Mouse (Mus musculus) lung, postnatal 14 days (tissue): ENCODE data around the gene Olfr704.
"Not testable (repeated sequence)": the region's sequence is repeated elsewhere in the genome, so short reads cannot be mapped to it uniquely, and the experiment has no call there.

ENCODE experiments used
- DNase-seq: peaks from one replicate; pipeline ENCODE4 v3.0.0; 2021

Gene Olfr704

DNA sequence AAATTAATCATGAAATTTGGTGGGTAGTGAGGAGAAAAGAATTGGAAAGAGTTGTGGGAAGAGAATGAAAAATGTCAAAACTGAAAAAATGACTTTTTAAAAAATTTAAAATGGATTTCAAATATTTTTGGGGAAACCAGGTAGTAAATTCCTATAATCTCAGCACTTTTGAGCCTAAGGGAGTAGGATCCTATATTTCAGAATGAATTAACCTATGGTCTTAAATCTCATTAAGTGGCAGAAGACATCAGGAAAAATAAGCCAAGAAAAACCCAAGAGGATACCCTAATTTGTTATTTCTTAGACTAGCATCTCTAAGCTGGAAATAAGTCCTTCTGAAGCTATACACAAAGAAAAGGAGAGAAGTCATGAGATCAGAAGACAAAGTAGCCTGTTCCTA is at the start of gene Olfr704:
Gene Olfr704, plus strand, starts transcription at position 301 of the 400 bp plus-strand sequence.
- DNase-seq = no peak

DNA sequence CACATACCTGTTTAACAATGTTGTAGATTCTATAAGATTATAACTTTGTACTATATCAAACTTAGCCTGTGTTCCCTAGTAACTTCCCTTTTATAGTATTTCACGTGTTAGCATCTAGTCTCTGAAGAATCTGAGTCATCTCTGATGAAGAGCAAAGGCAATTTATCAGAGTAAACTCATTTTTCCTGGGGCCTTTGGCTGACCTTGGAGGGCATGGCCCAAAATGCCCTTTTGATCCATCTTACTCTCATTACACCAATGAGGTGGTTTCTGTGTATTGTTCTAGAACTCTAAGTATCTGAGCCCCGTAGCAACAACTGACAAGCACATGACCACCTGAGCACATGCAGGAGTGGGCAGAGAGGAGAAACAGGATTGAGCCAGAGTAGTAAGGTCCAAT is 49.2 kb upstream of the Olfr704 start, which contains the start of gene Olfr701:
Gene Olfr701, plus strand, starts transcription at position 301 of the 400 bp plus-strand sequence.
- DNase-seq = no peak

DNA sequence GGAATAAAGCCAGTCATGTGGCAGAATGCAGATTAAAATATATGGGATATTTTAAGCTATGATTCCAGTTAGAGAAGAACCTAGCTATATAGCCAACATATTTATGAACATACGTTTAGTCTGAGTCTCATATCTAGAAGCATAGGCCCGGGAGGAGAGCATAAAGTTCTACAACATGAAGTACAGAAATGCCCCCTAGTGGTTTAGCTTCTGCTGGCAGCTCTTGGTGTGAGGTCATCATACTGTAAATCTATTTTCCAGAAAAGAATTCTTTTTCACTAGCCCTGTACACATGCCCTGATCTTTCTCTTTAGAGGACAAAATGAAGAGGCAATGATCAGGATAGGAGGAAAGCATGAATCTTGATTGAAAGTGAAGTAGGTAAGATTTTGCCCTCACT is 47.2 kb upstream of the Olfr704 start:
- DNase-seq = no peak

DNA sequence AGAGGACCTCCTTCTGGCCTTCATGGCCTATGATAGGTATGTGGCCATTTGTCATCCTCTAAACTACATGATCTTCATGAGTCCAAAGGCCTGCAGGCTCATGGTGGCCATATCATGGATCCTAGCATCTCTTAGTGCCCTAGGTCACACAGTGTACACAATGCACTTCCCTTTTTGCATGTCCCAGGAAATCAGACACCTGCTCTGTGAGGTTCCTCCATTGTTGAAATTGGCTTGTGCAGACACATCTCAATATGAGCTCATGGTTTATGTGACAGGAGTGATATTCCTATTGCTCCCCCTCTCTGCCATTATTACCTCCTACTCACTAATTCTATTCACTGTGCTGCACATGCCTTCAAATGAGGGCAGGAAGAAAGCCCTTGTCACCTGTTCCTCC is 44.6 kb upstream of the Olfr704 start:
- no peak for DNase-seq

DNA sequence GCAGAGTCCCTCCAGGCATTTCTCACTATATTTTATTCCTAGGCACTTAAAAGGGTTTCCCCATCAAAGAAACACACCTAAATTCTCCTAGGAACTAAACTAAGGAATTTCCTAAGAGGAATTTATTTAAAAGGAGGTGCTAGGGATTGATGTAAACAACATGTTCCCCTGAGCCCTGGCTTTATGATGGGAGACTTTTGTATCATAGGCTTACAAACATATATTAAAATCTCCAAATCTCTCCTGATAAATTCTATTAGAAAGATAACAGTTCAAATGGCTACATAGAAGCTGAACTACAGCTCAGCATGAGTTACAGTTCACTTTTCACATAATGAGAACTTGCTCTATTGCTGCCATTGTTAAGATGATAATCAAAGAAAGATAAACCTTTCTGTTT is 29.2 kb upstream of the Olfr704 start, which contains the start of gene Olfr702:
Gene Olfr702, minus strand, starts transcription at position 101 of the 400 bp plus-strand sequence.
- no peak for DNase-seq

DNA sequence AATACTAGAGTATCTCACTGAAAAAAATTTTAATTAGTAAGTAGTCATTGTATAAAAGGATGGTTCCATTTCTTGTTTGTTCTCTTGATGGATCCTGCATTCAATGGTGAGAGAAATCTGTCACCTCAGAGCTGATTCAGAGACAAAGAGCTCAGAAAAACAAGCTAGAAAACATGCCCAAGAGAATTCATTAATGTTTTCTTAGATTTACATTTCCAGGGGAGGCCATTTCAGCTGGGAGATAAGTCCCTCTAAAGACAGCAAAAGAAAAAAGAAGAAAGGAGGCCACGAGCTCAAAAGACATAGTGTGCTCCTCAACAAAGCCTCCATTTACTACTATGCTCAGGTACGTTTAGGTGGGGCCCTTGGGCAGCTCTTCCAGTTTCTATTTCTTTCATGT is 19.9 kb upstream of the Olfr704 start, which contains the start of gene Olfr703:
Gene Olfr703, plus strand, starts transcription at position 301 of the 400 bp plus-strand sequence.
- DNase-seq = no peak

DNA sequence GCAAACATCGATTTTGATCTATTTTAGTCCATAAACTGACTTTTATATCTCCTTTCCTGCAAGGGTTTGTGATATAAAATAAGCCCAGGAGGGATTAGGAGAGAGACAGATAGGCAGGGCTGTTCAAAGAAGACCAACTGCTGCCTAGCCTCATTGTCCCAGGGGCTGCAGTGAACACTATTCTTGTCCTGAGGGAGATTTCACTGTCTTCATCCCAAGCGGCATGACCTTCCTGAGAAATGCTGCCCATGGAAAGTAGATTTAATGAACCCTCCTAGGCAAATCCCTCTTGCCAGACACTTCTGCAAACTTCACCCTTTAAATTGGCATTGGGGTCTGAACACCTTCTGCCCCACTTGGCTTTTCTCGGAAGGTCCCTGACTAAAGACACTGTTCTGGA is 13.8 kb downstream of the Olfr704 start, which contains the start of gene Olfr705:
Gene Olfr705, minus strand, starts transcription at position 101 of the 400 bp plus-strand sequence.
- DNase-seq = no peak

DNA sequence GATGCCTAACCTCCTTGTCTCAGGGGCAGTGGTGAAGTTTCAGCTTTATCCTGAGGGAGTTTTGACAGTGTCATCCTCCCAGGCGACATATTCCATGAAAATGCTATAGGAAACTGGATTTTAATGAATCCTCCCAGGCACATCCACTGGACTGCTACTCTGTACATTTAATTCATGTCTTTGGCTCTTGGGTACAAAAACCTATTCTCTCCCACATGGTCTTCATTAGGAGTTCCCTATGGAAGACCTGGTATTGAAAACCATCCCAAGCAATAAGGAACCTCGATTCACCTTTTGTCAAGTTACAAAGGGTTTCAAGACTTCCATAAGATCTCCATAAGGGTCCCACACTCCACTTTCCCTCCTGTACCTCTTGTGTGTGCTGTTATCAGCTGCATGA is 25.1 kb downstream of the Olfr704 start, which contains the start of gene Olfr706:
Gene Olfr706, minus strand, starts transcription at position 101 of the 400 bp plus-strand sequence.
- DNase-seq = no peak

DNA sequence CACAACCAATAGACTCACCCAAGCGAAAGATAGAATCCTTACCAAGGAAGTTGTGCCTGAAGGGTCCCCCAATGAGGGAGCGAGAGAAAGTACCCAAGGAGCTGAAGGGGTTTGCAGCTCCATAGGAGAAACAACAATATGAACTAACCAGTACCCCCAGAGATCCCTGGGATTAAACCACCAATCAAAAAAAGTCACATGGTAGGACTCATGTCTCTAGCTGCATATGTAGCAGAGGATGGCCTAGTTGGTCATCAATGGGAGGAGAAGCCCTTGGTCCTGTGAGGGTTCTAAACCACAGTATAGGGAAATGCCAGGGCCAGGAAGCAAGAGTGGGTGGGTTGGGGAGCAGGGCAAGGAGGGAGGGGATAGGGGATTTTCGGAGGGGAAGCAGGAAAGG is 38.2 kb downstream of the Olfr704 start, which contains the start of gene Olfr707:
Gene Olfr707, minus strand, starts transcription at position 101 of the 400 bp plus-strand sequence.
- DNase-seq = not testable (repeated sequence)

DNA sequence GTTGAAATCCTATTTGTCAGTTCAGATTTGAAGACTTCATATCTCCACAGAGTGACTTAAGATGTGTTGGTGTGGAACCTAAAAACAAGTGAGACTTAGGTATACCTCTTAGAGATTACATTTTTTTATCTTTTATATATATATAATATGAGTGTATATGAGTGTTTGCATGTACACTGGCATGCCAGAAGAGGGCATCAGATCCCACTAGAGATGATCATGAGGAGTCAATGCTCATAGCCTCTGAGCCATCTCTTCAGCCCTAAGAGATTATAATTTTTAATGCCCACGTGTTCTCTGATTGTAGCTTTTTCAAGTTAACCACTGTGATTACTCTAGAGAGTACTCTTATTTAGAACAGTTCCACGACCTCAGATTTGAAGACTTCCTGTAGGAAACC is 44.7 kb downstream of the Olfr704 start, which contains the start of gene Olfr1532-ps1:
Gene Olfr1532-ps1, plus strand, starts transcription at position 326 of the 400 bp plus-strand sequence.
- DNase-seq = no peak
